In genomic region chr10:94034876-94035657, GRCm38 (mm10) we compare ENCODE assay signal across 8 mouse cellular contexts. TPM values are rescaled to one million over a fixed set of nuclear protein-coding genes. Genes with fewer than 3 reads are reported as not detected.
DNase-seq lines count a peak whose midpoint lies in the region; ATAC-seq and TF ChIP-seq lines count a peak whose summit lies in the region.

No protein-coding gene starts in this region.

- H3K9ac ChIP-seq in forebrain, embryonic 15.5 days (replicated peaks): peak overlapping the region; percentile 88
- H3K9ac ChIP-seq in intestine, postnatal 0 days (ENCODE audit: low read depth, low read length): peak overlapping the region; percentile 88
- H3K9ac ChIP-seq in liver, postnatal 0 days (replicated peaks): peak overlapping the region; percentile 81
- peak overlapping the region; percentile 85 for H3K9ac ChIP-seq in neural tube, embryonic 14.5 days (replicated peaks; ENCODE audit: low read depth, low read length)

- TF ChIP-seq CTCF in brain, embryonic 14.5 days (IDR thresholded peaks at IDR 0.05; ENCODE audit: borderline replicate concordance, extremely low read depth, insufficient read depth, insufficient read length): no peak
- TF ChIP-seq CTCF in intestine, postnatal 0 days (IDR thresholded peaks at IDR 0.05; ENCODE audit: low read depth): no peak
- TF ChIP-seq CTCF in liver, postnatal 0 days (IDR thresholded peaks at IDR 0.05; ENCODE audit: low read depth): no peak

- no peak for TF ChIP-seq POLR2A in brain, embryonic 14.5 days (IDR thresholded peaks at IDR 0.05; ENCODE audit: borderline replicate concordance, extremely low read depth, insufficient read depth, insufficient read length, poor library complexity, severe bottlenecking)

- H3K4me3 ChIP-seq in forebrain, embryonic 15.5 days: peak overlapping the region; percentile 74
- H3K4me3 ChIP-seq in intestine, postnatal 0 days (ENCODE audit: low read depth, low read length): peak overlapping the region; percentile 94
- H3K4me3 ChIP-seq in liver, postnatal 0 days (ENCODE audit: low read depth, low read length): peak overlapping the region; percentile 89
- peak overlapping the region; percentile 86 for H3K4me3 ChIP-seq in neural tube, embryonic 14.5 days (ENCODE audit: low read depth, low read length)

- DNase-seq in right cerebral cortex, postnatal 10 days (ENCODE audit: low spot score in 2 of 2): peak; percentile 63 to 69
- DNase-seq in right cerebral cortex, postnatal 25 days: no peak
- peak; percentile 63 for DNase-seq in brain, embryonic 14.5 days (ENCODE audit: low read depth)
- DNase-seq in liver, postnatal 0 days: peak; percentile 85
- no peak for DNase-seq in thymus, postnatal 14 days

- H3K4me2 ChIP-seq in forebrain, embryonic 15.5 days (replicated peaks): peak overlapping the region; percentile 57
- H3K4me2 ChIP-seq in intestine, postnatal 0 days (replicated peaks; ENCODE audit: low read depth): peak overlapping the region; percentile 78
- H3K4me2 ChIP-seq in liver, postnatal 0 days (ENCODE audit: low read depth, low read length): peak overlapping the region; percentile 76
- H3K4me2 ChIP-seq in neural tube, embryonic 14.5 days (ENCODE audit: low read depth, low read length): peak overlapping the region; percentile 47

- peak overlapping the region; percentile 70 for H3K27ac ChIP-seq in forebrain, embryonic 15.5 days (replicated peaks)
- H3K27ac ChIP-seq in intestine, postnatal 0 days (ENCODE audit: low read depth, low read length): peak overlapping the region; percentile 75
- peak overlapping the region; percentile 80 for H3K27ac ChIP-seq in liver, postnatal 0 days (ENCODE audit: low read depth)
- H3K27ac ChIP-seq in neural tube, embryonic 14.5 days (ENCODE audit: low read depth, low read length): peak overlapping the region; percentile 76

- H3K36me3 ChIP-seq in forebrain, embryonic 15.5 days: peaks cover 3% of the 10 kb centered on the region; the same call in 1 of the 2 replicates
- no peaks in the 10 kb centered on the region for H3K36me3 ChIP-seq in intestine, postnatal 0 days (ENCODE audit: control insufficient read depth, insufficient read depth)
- H3K36me3 ChIP-seq in liver, postnatal 0 days (replicated peaks; ENCODE audit: insufficient read depth, low read length): 0 out of 2 replicates have a peak, but pooled peaks cover 2% of the 10 kb centered on the region
- H3K36me3 ChIP-seq in neural tube, embryonic 14.5 days (ENCODE audit: control insufficient read depth, insufficient read depth, low read length): peaks cover 2% of the 10 kb centered on the region; the same call in 1 of the 2 replicates

- WGBS in forebrain, embryonic 15.5 days: under 1% methylated on average over 30 of the region's 30 CpGs
- 2% methylated on average over 30 of the region's 30 CpGs for WGBS in intestine, postnatal 0 days
- WGBS in liver, postnatal 0 days (ENCODE audit: insufficient replicate concordance): 2% methylated on average over 30 of the region's 30 CpGs
- 1% methylated on average over 30 of the region's 30 CpGs for WGBS in neural tube, embryonic 14.5 days

- no peaks in the 10 kb centered on the region for H3K9me3 ChIP-seq in forebrain, embryonic 15.5 days
- no peaks in the 10 kb centered on the region for H3K9me3 ChIP-seq in intestine, postnatal 0 days (ENCODE audit: control insufficient read depth)
- no peaks in the 10 kb centered on the region for H3K9me3 ChIP-seq in liver, postnatal 0 days (ENCODE audit: low read length)
- no peaks in the 10 kb centered on the region for H3K9me3 ChIP-seq in neural tube, embryonic 14.5 days (ENCODE audit: control insufficient read depth, low read length)

- peaks cover 26% of the 10 kb centered on the region for H3K4me1 ChIP-seq in forebrain, embryonic 15.5 days
- H3K4me1 ChIP-seq in intestine, postnatal 0 days (replicated peaks; ENCODE audit: control insufficient read depth, insufficient read depth, low read length): no peaks in the 10 kb centered on the region
- H3K4me1 ChIP-seq in liver, postnatal 0 days (ENCODE audit: insufficient read depth): peaks cover 12% of the 10 kb centered on the region
- H3K4me1 ChIP-seq in neural tube, embryonic 14.5 days (ENCODE audit: control insufficient read depth, insufficient read depth, low read length): peaks cover 13% of the 10 kb centered on the region

- TF ChIP-seq EP300 in liver, postnatal 0 days (IDR thresholded peaks at IDR 0.05; ENCODE audit: low read depth): no peak

- no peaks in the 10 kb centered on the region for H3K27me3 ChIP-seq in forebrain, embryonic 15.5 days
- H3K27me3 ChIP-seq in intestine, postnatal 0 days (replicated peaks; ENCODE audit: control insufficient read depth, insufficient read depth, low read length): no peaks in the 10 kb centered on the region
- no peaks in the 10 kb centered on the region for H3K27me3 ChIP-seq in liver, postnatal 0 days (ENCODE audit: insufficient read depth, low read length)
- H3K27me3 ChIP-seq in neural tube, embryonic 14.5 days (ENCODE audit: control insufficient read depth, insufficient read depth, low read length): no peaks in the 10 kb centered on the region

- ATAC-seq in forebrain, embryonic 15.5 days (replicated peaks): peak; percentile 82
- peak; percentile 87 for ATAC-seq in intestine, postnatal 0 days
- peak; percentile 73 for ATAC-seq in liver, postnatal 0 days
- ATAC-seq in neural tube, embryonic 14.5 days (ENCODE audit: low read depth): peak; percentile 76

RNA-seq across cellular contexts. Expression of gene Vezt, which starts 0.6 kb away (rescaled TPM):
- polyA plus RNA-seq in brain, embryonic 14.5 days (2012; rRNA removed): 53.2 and 56.2 TPM in 2 replicates
- 68.6 and 71.8 TPM in 2 replicates for polyA plus RNA-seq in forebrain, embryonic 15.5 days (2015; fragmentation: Nextera tagmentation; extraction: Ambion mirVana)
- polyA plus RNA-seq in intestine, postnatal 0 days (2015; fragmentation: Nextera tagmentation; extraction: Ambion mirVana): 10.2 and 10.6 TPM in 2 replicates
- polyA plus RNA-seq in liver, postnatal 0 days (2015; fragmentation: Nextera tagmentation; extraction: Ambion mirVana): 8.6 TPM in 2 replicates
- polyA plus RNA-seq in neural tube, embryonic 14.5 days (2014; fragmentation: Nextera tagmentation; extraction: Ambion mirVana): 60.5 and 62.3 TPM in 2 replicates

RNA-seq across cellular contexts. Expression of gene Fgd6, which starts 0.7 kb away (rescaled TPM):
- polyA plus RNA-seq in brain, embryonic 14.5 days (2012; rRNA removed): 2.9 and 5.4 TPM in 2 replicates
- 1.5 and 1.7 TPM in 2 replicates for polyA plus RNA-seq in forebrain, embryonic 15.5 days (2015; fragmentation: Nextera tagmentation; extraction: Ambion mirVana)
- 2.2 and 2.5 TPM in 2 replicates for polyA plus RNA-seq in intestine, postnatal 0 days (2015; fragmentation: Nextera tagmentation; extraction: Ambion mirVana)
- polyA plus RNA-seq in liver, postnatal 0 days (2015; fragmentation: Nextera tagmentation; extraction: Ambion mirVana): 2.4 TPM in 2 replicates
- 2.4 and 3.4 TPM in 2 replicates for polyA plus RNA-seq in neural tube, embryonic 14.5 days (2014; fragmentation: Nextera tagmentation; extraction: Ambion mirVana)

Comparison
In these comparisons a context has a peak if more than half of its experiments do, and no peak if none do; other contexts are left out.
1. DNase-seq: peak in right cerebral cortex, postnatal 10 days (2 of 2), brain, embryonic 14.5 days (single experiment) and liver, postnatal 0 days (single experiment); none in right cerebral cortex, postnatal 25 days (single experiment) and thymus, postnatal 14 days (single experiment).
2. Peak in every context shown above with its lines, with median percentiles within 50 percentile points of each other: ATAC-seq, H3K27ac ChIP-seq, H3K4me2 ChIP-seq, H3K4me3 ChIP-seq and H3K9ac ChIP-seq.